Mouse (Mus musculus): ENCODE data around the gene Psors1c2. TPM values are rescaled to one million over a fixed set of nuclear protein-coding genes. Genes with fewer than 3 reads are reported as not detected.

Gene Psors1c2
- polyA plus RNA-seq, 1 experiment from 2014 or later = 1.1 TPM

DNA sequence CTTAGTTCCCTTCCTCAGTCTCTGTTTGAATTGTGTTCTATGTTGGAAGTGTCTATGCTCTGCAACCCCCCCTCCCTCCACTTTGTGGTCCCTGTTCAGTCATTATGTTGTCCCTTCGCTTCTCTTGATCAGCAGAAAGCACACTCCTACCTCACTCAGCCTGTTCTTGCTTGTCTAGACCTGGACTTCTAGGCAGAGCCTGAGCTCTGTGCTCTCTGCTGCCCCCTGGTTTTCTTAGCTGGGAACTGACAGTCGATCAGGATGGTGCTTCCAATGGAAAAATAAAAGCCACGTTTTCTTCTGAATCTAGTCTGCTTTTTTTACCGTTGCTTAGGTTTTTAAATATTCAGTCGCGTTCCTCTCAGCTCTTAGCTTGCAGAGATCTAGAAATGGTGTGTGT is 1.3 kb downstream of the Psors1c2 start:
- Histone ChIP-seq H3K27me3 (ENCODE audit: insufficient read depth, poor library complexity, severe bottlenecking) (peaks cover 17% of the 10 kb centered on the region), H3K27ac (no peak overlapping the region), H3K4me3 (no peak overlapping the region), H3K36me3 (peaks cover 17% of the 10 kb centered on the region), H3K4me1 (peaks cover 12% of the 10 kb centered on the region), H3K9me3 (no peaks in the 10 kb centered on the region)
- WGBS = 9% methylated on average over 6 of the region's 6 CpGs
- no peak for DNase-seq (ENCODE audit: low spot score)

DNA sequence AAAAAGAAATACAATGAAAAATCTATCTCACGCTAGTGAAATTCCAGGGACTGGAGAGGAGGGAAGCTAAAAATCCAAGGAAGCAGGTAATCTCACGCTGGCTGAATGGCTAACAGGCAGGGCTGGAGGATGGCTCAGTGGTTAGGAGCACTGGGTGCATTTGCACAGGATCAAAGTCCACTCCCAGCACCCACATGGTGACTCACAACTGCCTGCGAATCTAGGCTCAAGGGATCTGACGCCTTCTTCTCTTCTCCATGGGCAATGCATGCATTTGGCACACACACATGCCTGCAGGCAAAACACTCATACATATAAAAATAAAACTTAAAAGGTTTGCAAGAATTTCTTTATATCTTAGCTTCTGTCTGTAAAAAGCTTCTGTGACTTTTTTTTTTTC is 4.4 kb downstream of the Psors1c2 start:
- Histone ChIP-seq H3K27me3 (ENCODE audit: insufficient read depth, poor library complexity, severe bottlenecking) (peaks cover 22% of the 10 kb centered on the region; the same call in 1 of the 2 replicates), H3K9me3 (no peaks in the 10 kb centered on the region), H3K4me3 (no peak overlapping the region), H3K27ac (no peak overlapping the region), H3K36me3 (no peaks in the 10 kb centered on the region), H3K4me1 (peaks cover 8% of the 10 kb centered on the region)
- 81% methylated on average over 4 of the region's 4 CpGs for WGBS
- no peak for DNase-seq (ENCODE audit: low spot score)

DNA sequence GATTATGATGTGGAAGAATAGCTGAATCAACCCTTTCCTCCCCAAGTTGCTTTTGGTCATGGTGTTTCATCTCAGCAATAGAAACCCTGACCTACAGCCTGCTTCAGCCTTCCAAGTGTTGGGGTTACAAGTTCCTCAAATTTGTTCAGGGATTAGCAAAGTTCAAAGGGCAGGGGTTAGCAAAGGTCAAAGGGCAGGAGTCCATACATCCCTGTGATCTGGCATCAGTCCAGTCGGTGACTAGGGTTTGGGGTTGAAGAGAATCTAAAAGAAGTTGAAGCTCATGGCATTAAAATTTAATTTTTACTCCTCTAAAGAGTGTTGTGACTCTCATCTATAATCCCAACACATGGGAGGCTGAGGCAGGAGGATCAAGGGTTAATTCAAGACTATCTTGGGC is 5.5 kb downstream of the Psors1c2 start:
- no peak overlapping the region for H3K27ac ChIP-seq
- 0 out of 2 replicates have a peak, but pooled peaks cover 4% of the 10 kb centered on the region for H3K4me1 ChIP-seq
- peaks cover 14% of the 10 kb centered on the region; the same call in 1 of the 2 replicates for H3K27me3 ChIP-seq (ENCODE audit: insufficient read depth, poor library complexity, severe bottlenecking)
- WGBS = 78% methylated on average over 1 of the region's 1 CpGs
- no peaks in the 10 kb centered on the region for H3K36me3 ChIP-seq
- DNase-seq (ENCODE audit: low spot score) = no peak
- no peak overlapping the region for H3K4me3 ChIP-seq
- H3K9me3 ChIP-seq = no peaks in the 10 kb centered on the region

DNA sequence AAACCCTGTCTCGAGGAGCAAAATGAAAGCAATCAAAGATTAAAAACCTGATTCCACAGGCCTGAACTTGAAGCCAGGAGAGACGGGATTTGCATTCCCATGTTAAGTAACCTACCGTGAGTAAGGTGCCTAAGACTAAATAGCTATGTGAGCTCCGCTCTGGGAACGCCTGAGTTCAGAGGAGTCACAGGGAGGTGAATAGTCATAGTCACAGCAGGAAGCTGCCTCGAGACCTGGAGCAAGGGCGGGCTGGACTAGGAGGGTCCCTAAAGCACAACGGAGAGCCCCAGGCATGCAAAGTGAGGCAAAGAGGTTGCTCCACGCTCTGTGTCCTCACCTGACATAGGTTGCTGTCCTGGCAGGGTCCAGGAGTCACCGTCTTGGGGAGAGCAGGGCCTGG is 6.5 kb downstream of the Psors1c2 start:
- WGBS = 49% methylated on average over 10 of the region's 10 CpGs
- H3K4me3 ChIP-seq = no peak overlapping the region
- 0 out of 2 replicates have a peak, but pooled peaks cover 7% of the 10 kb centered on the region for H3K4me1 ChIP-seq
- no peaks in the 10 kb centered on the region for H3K9me3 ChIP-seq
- H3K27ac ChIP-seq = no peak overlapping the region
- DNase-seq (ENCODE audit: low spot score) = no peak
- 0 out of 2 replicates have a peak, but pooled peaks cover 7% of the 10 kb centered on the region for H3K27me3 ChIP-seq (ENCODE audit: insufficient read depth, poor library complexity, severe bottlenecking)
- H3K36me3 ChIP-seq = no peaks in the 10 kb centered on the region

DNA sequence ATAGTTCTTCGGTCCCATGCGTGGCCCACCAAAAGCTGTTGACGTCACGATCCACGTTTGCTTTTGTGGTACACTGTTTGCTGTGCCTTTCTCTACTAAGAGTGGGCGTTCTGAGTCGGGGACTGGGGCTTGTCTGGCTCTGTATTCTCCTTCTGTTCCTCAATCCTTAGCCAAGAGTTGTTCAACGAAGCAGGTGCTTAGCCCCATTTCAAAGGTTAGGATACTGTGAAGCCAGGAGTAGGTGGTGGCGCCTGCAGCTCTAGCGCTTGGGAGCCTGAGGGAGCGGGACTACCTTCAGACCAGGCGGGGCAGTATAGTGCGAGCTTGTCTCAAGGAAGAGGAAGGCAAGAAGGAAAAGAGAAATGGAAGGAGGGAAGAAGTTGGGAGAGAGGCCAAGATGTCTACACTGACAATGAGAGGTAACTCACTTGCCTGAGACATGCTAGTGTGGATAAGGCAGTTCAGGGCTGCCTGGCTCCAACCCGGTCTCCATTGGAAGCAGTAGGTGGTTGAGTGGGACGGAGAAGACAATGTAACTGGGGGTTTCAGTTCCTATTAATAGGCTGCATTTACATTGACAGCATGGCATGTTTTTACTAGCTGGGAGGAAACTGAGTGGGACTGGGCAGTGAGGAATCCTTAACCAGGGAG is 9.9 kb downstream of the Psors1c2 start:
- no peaks in the 10 kb centered on the region for H3K36me3 ChIP-seq
- H3K9me3 ChIP-seq = no peaks in the 10 kb centered on the region
- H3K27me3 ChIP-seq (ENCODE audit: insufficient read depth, poor library complexity, severe bottlenecking) = 0 out of 2 replicates have a peak, but pooled peaks cover 7% of the 10 kb centered on the region
- WGBS = 75% methylated on average over 15 of the region's 15 CpGs
- H3K4me1 ChIP-seq = peaks cover 14% of the 10 kb centered on the region; the same call in 1 of the 2 replicates
- no peak overlapping the region for H3K27ac ChIP-seq
- no peak overlapping the region for H3K4me3 ChIP-seq
- DNase-seq (ENCODE audit: low spot score) = no peak

DNA sequence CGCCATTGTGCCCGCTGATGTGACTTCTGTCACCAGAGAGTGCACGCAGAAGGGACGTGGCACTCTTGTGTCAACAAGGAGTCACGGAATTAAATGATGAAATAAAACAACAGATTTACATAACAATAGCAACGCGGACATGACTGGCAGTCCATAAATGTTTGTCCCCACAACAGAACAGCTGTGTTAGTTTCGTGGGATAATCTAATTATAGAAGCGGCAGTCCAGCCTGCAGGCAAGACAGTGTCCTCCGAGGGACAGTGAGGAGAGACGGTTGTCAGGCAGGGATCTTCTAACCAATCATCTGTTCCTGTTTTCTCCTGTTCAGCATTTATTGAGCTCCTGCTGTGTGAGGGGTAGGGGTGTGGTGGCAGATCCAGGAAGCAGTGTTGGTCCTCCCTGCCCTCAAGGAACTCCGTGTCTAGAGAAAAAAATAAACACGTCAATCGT is 10.4 kb downstream of the Psors1c2 start:
- H3K27me3 ChIP-seq (ENCODE audit: insufficient read depth, poor library complexity, severe bottlenecking) = 0 out of 2 replicates have a peak, but pooled peaks cover 7% of the 10 kb centered on the region
- H3K4me3 ChIP-seq = no peak overlapping the region
- H3K36me3 ChIP-seq = no peaks in the 10 kb centered on the region
- H3K9me3 ChIP-seq = no peaks in the 10 kb centered on the region
- H3K4me1 ChIP-seq = peaks cover 17% of the 10 kb centered on the region
- no peak overlapping the region for H3K27ac ChIP-seq
- WGBS = 51% methylated on average over 14 of the region's 14 CpGs
- DNase-seq (ENCODE audit: low spot score) = no peak

DNA sequence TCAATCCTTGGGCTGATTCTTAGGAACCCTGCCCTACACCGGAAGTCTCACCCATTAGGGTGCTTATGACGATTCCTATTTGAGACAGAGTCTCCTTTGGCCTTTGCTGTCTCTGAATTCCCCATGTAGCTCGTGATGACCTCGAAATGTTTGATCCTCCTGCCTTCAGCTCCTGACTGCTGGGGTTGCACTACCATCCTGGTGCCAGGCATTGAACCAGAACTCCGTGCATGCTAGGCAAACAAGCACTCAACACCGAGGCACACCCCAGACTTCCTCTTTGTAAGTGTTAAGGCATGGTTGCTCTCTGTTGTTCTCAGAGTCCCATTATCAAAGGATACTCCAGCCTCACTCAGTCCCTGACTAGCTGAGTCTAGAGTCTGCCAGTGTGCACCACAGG is 11.0 kb downstream of the Psors1c2 start:
- no peak for DNase-seq (ENCODE audit: low spot score)
- no peak overlapping the region for H3K27ac ChIP-seq
- WGBS = 73% methylated on average over 6 of the region's 6 CpGs
- H3K27me3 ChIP-seq (ENCODE audit: insufficient read depth, poor library complexity, severe bottlenecking) = 0 out of 2 replicates have a peak, but pooled peaks cover 7% of the 10 kb centered on the region
- peaks cover 23% of the 10 kb centered on the region for H3K4me1 ChIP-seq
- H3K36me3 ChIP-seq = no peaks in the 10 kb centered on the region
- no peak overlapping the region for H3K4me3 ChIP-seq
- no peaks in the 10 kb centered on the region for H3K9me3 ChIP-seq

DNA sequence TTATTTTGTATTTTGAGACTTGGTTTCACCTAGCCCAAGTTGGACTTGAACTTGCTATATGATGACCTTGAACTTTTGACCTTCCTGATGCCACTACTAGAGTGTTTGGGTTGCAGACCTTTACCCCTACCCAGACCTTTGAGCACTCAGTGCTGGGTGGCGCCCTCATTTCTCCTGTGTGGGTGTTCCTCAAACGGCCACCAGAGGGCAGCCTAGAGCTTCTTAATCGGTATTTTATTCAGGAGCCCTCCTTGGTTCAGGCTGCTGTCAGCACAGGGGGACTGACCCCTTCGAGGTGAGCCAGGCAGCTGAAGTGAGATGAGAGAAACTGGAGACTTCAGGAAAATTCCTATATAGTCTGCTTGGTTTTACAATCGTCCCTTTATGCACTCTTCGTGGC is 11.7 kb downstream of the Psors1c2 start:
- DNase-seq (ENCODE audit: low spot score) = no peak
- WGBS = 31% methylated on average over 6 of the region's 6 CpGs

DNA sequence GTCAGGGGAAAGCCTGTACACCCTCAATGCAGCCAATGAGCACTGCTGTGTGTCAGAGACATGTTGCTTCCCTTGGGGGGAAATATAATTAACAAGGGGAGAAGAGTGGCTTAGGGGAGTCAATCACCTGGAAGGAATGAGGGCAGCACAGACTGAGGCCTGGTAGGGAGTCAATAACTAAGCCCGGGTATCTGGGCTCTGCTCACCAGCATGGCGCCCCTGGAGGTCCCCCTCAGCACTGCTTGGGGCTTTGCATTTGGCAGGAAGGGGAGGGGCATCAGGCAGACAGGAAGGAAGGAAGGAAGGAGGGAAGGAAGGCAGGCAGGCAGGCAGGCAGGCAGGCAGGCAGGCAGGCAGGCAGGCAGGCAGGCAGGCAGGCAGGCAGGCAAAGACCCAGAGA is 14.5 kb downstream of the Psors1c2 start:
- WGBS = 68% methylated on average over 2 of the region's 2 CpGs
- Histone ChIP-seq H3K36me3 (no peaks in the 10 kb centered on the region), H3K27me3 (ENCODE audit: insufficient read depth, poor library complexity, severe bottlenecking) (no peaks in the 10 kb centered on the region), H3K4me1 (peaks cover 51% of the 10 kb centered on the region), H3K9me3 (no peaks in the 10 kb centered on the region), H3K4me3 (no peak overlapping the region), H3K27ac (peak overlapping the region; percentile 90; the same call in 1 of the 2 replicates)
- DNase-seq (ENCODE audit: low spot score) = no peak

More for the DNA sequence above, 11.7 kb downstream of the Psors1c2 start:
- H3K27me3 ChIP-seq (ENCODE audit: insufficient read depth, poor library complexity, severe bottlenecking) = 0 out of 2 replicates have a peak, but pooled peaks cover 1% of the 10 kb centered on the region
- no peak overlapping the region for H3K4me3 ChIP-seq
- H3K4me1 ChIP-seq = peaks cover 29% of the 10 kb centered on the region
- H3K9me3 ChIP-seq = no peaks in the 10 kb centered on the region
- H3K27ac ChIP-seq = no peak overlapping the region
- no peaks in the 10 kb centered on the region for H3K36me3 ChIP-seq

DNA sequence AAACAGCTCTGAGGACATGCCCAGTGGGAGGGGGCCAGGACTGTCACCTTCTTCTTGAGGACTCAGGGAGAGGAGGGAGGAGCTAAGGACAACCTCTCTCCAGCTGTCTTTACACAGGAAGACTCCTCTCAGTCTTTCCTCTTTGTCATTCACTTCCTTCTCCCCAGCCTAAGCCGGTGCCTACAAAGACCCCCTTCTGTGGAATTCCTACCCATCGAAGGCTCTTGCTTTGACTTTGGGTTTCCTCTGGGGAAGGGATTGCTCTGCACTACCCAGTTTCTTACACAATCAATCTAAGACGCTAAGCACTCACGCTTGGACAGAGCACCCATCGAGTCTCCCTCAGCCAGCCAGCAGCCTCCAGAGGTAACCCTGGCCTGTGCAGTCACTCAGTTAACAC is 15.6 kb downstream of the Psors1c2 start:
- no peaks in the 10 kb centered on the region for H3K36me3 ChIP-seq
- H3K27ac ChIP-seq = peak overlapping the region; percentile 90
- no peak for DNase-seq (ENCODE audit: low spot score)
- H3K27me3 ChIP-seq (ENCODE audit: insufficient read depth, poor library complexity, severe bottlenecking) = no peaks in the 10 kb centered on the region
- WGBS = 15% methylated on average over 5 of the region's 5 CpGs
- H3K4me1 ChIP-seq = peaks cover 45% of the 10 kb centered on the region
- no peaks in the 10 kb centered on the region for H3K9me3 ChIP-seq
- H3K4me3 ChIP-seq = 0 out of 2 replicates have a peak overlapping the region, but pooled peaks have one; percentile 0

DNA sequence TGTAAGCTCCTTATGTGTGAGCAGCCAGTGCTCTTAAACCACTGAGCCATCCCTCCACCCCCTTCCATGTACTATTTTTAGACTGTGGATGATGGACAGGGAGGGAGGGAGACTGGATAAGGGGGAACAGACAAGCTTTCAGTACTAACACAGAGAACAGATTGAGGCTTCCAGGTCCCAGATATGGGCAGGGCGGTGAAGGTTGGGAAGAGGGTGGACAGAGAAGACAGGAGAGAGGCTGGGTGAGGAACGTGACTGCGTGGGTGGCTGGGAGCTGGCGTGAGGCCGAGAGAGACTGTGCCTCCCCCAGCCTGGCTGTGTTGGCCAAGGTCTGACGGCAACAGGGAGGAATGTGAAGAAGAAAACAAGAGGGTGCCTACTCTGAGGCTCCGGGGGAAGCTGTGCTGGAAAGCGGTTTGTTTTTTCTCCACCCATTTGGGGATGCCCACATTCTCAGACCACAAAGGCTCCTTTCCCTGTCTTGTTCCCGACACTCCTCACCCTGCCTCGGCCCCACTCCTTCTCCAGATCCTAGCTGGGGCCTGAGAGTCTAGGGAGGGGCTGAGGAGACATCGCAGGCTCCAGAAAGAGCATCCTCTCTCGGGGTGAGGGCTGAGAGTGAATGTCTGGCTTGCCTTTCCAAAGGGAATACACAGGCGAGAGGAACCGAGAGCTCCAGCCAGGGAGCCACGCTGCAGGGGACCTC is 16.6 kb downstream of the Psors1c2 start:
- Histone ChIP-seq H3K9me3 (no peaks in the 10 kb centered on the region), H3K4me1 (peaks cover 43% of the 10 kb centered on the region), H3K27me3 (ENCODE audit: insufficient read depth, poor library complexity, severe bottlenecking) (peaks cover 2% of the 10 kb centered on the region; the same call in 1 of the 2 replicates), H3K4me3 (peak overlapping the region; percentile 40), H3K27ac (peak overlapping the region; percentile 90), H3K36me3 (no peaks in the 10 kb centered on the region)
- DNase-seq (ENCODE audit: low spot score) = peak; percentile 94
- WGBS = 24% methylated on average over 15 of the region's 15 CpGs

DNA sequence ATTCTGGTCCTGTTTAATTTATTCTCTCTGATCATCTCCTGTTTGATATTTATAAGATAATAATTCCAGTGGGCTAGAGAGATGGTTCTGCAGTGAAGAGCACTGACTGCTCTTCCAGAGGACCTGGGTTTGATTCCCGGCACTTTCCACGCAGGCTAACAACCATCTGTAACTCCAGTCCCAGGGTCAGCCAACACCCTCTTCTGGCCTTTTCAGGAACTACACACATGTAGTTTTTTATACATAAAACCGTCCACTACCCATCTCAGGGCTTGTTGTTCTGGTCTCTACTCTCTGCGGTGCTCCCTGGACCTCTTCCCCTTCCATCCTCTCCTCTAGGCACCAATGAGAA is 17.1 kb downstream of the Psors1c2 start:
- Histone ChIP-seq H3K27ac (peak overlapping the region; percentile 90), H3K36me3 (no peaks in the 10 kb centered on the region), H3K4me1 (peaks cover 43% of the 10 kb centered on the region), H3K9me3 (no peaks in the 10 kb centered on the region), H3K27me3 (ENCODE audit: insufficient read depth, poor library complexity, severe bottlenecking) (peaks cover 7% of the 10 kb centered on the region; the same call in 1 of the 2 replicates), H3K4me3 (peak overlapping the region; percentile 40)
- 89% methylated on average over 4 of the region's 4 CpGs for WGBS
- DNase-seq (ENCODE audit: low spot score) = no peak

DNA sequence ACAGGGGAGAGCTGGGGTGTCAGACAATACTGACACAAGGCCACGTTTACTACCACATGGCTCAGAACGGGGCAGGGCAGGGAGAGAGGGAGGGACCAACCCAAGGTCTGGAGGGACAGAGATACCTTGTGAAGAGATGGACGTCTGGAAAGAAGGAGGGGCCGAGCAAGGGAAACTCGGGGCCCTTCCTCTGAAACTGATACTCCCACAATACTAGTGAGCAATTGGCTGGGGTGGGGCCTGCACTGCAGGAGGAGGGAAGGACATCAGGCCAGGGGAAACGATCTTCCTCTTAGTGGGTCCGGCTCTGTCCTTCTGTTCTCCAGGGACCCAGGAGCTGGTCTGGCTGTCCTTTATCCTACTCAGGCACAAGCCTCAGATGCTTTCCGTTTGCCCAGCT is 17.9 kb downstream of the Psors1c2 start:
- Histone ChIP-seq H3K4me1 (peaks cover 43% of the 10 kb centered on the region), H3K27ac (peak overlapping the region; percentile 90)
- 45% methylated on average over 8 of the region's 8 CpGs for WGBS

More for the DNA sequence above, 17.9 kb downstream of the Psors1c2 start:
- Histone ChIP-seq H3K36me3 (no peaks in the 10 kb centered on the region), H3K9me3 (no peaks in the 10 kb centered on the region), H3K27me3 (ENCODE audit: insufficient read depth, poor library complexity, severe bottlenecking) (peaks cover 7% of the 10 kb centered on the region; the same call in 1 of the 2 replicates), H3K4me3 (no peak overlapping the region)
- no peak for DNase-seq (ENCODE audit: low spot score)

All from heart, embryonic 10.5 days (tissue).